Mouse (Mus musculus): ENCODE measurements around the gene Gm44503. TPM values are rescaled to one million over a fixed set of nuclear protein-coding genes. Genes with fewer than 3 reads are reported as not detected.
A peak's percentile ranks its signal among the peaks of the same experiment; 100 is the strongest.

Gm44503 gene
- polyA plus RNA-seq, 1 experiment from 2014 or later: not detected

DNA sequence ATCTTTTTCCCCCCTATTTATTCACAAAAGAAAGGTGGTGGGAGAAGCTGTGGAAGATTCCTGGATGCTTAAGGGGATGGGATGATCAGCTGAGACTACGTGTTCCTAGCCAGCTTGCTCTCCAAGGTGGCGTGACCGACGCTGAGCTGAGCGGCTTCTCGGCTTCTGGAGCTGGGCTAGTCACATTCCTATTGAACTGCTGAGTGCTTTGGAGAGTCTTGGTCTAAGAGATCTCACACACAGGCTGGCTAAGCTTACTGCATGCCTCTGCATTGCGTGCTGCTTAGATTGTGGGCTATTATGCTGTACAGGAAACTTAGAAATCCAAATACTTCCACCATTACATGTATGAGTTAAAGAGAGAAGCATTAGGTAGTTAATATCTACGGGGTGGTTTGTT is 45.4 kb downstream of the Gm44503 start:
- no peaks in the 10 kb centered on the region for H3K27me3 ChIP-seq (ENCODE audit: control insufficient read depth, insufficient read depth, low read length)
- H3K27ac ChIP-seq (replicated peaks): no peak overlapping the region
- ATAC-seq (ENCODE audit: low FRiP score, low TSS enrichment) (no peak), DNase-seq (ENCODE audit: low spot score) (no peak)
- no peak overlapping the region for H3K4me2 ChIP-seq (replicated peaks; ENCODE audit: low read depth)
- TF ChIP-seq EP300 (optimal IDR thresholded peaks at IDR 0.05) (no peak), CTCF (IDR thresholded peaks at IDR 0.05; ENCODE audit: low read depth) (no peak)
- WGBS: 83% methylated on average over 8 of the region's 8 CpGs
- no peak overlapping the region for H3K9ac ChIP-seq (ENCODE audit: low read length)
- H3K36me3 ChIP-seq (ENCODE audit: control insufficient read depth, insufficient read depth, low read length): no peaks in the 10 kb centered on the region
- H3K4me1 ChIP-seq (replicated peaks; ENCODE audit: control insufficient read depth, insufficient read depth): no peaks in the 10 kb centered on the region
- no peaks in the 10 kb centered on the region for H3K9me3 ChIP-seq (ENCODE audit: control insufficient read depth, low read length)
- H3K4me3 ChIP-seq (ENCODE audit: low read depth, low read length): no peak overlapping the region

DNA sequence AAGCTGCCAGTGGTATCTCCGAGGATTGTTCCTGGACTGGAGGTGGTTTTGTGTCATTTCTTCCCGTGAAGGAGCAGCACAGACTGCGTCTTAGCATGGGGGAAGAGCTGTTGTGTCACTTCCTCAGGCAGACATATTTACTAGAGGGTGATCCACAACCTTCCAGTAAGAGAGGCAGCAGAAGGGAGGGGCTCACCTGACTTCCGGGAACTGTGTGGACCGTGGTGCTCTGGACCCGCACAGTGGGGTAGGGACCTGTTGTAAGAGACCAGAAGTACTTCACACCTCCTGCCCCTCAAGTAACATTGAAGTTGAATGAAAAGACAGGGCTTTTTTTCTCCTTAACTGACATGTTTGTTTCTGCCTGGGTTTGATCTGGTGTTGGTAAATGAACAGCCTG is 46.5 kb downstream of the Gm44503 start:
- Histone ChIP-seq H3K27ac (replicated peaks) (no peak overlapping the region), H3K27me3 (ENCODE audit: control insufficient read depth, insufficient read depth, low read length) (no peaks in the 10 kb centered on the region), H3K9ac (ENCODE audit: low read length) (no peak overlapping the region), H3K9me3 (ENCODE audit: control insufficient read depth, low read length) (no peaks in the 10 kb centered on the region), H3K4me2 (replicated peaks; ENCODE audit: low read depth) (no peak overlapping the region), H3K4me3 (ENCODE audit: low read depth, low read length) (no peak overlapping the region), H3K4me1 (replicated peaks; ENCODE audit: control insufficient read depth, insufficient read depth) (no peaks in the 10 kb centered on the region), H3K36me3 (ENCODE audit: control insufficient read depth, insufficient read depth, low read length) (no peaks in the 10 kb centered on the region)
- ATAC-seq (ENCODE audit: low FRiP score, low TSS enrichment) (no peak), DNase-seq (ENCODE audit: low spot score) (no peak)
- 81% methylated on average over 6 of the region's 6 CpGs for WGBS
- TF ChIP-seq EP300 (optimal IDR thresholded peaks at IDR 0.05): no peak
- TF ChIP-seq CTCF (IDR thresholded peaks at IDR 0.05; ENCODE audit: low read depth): no peak

DNA sequence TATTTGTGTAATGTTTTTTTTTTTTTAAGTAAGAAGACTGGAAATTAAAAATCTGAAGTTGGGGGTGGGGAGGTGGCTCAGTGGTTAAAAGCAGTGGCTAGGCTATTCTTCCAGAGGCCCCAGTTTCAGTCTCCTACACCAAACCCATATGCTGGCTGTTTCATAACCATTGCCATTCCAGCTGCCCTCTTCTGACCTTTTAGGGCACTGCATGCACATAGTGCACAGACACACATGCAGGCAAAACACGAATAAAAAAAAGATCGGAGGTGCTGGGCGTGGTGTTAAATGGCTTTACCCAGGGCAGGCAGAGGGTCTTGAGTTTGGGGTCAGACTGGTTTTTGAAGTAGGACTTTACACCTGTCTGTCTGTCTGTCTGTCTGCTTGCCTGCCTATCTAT is 47.5 kb downstream of the Gm44503 start:
- DNase-seq (ENCODE audit: low spot score) (no peak), ATAC-seq (ENCODE audit: low FRiP score, low TSS enrichment) (no peak)
- no peak overlapping the region for H3K4me3 ChIP-seq (ENCODE audit: low read depth, low read length)
- H3K9me3 ChIP-seq (ENCODE audit: control insufficient read depth, low read length): no peaks in the 10 kb centered on the region
- TF ChIP-seq CTCF (IDR thresholded peaks at IDR 0.05; ENCODE audit: low read depth) (peak; percentile 37), EP300 (optimal IDR thresholded peaks at IDR 0.05) (no peak)
- 0 out of 2 replicates have a peak, but pooled peaks cover 3% of the 10 kb centered on the region for H3K36me3 ChIP-seq (ENCODE audit: control insufficient read depth, insufficient read depth, low read length)
- 96% methylated on average over 3 of the region's 3 CpGs for WGBS
- no peak overlapping the region for H3K9ac ChIP-seq (ENCODE audit: low read length)
- no peaks in the 10 kb centered on the region for H3K27me3 ChIP-seq (ENCODE audit: control insufficient read depth, insufficient read depth, low read length)
- no peak overlapping the region for H3K27ac ChIP-seq (replicated peaks)
- no peak overlapping the region for H3K4me2 ChIP-seq (replicated peaks; ENCODE audit: low read depth)
- H3K4me1 ChIP-seq (replicated peaks; ENCODE audit: control insufficient read depth, insufficient read depth): no peaks in the 10 kb centered on the region

DNA sequence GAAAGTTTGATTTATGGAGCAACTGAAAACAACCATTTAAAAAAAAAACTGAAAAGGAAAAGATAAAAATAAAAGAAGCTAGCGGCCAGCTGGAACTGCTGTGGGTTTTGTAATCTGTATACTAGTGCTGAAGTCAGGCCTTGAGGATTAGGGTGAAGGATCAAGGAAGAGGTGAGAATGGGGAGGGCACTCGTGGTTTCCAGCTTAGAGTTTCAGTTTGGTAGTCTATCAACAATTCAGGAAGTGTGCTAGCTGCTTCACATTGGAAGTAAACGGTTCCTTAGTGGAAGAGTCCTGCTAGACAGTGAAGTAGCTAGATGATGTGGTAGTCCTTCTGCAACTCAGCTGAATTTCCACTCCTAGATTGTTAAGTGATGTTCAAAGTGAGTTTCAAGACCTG is 49.7 kb downstream of the Gm44503 start:
- H3K9ac ChIP-seq (ENCODE audit: low read length): no peak overlapping the region
- DNase-seq (ENCODE audit: low spot score) (no peak), ATAC-seq (ENCODE audit: low FRiP score, low TSS enrichment) (no peak)
- WGBS: 55% methylated on average over 3 of the region's 3 CpGs
- H3K27ac ChIP-seq (replicated peaks): no peak overlapping the region
- no peak overlapping the region for H3K4me2 ChIP-seq (replicated peaks; ENCODE audit: low read depth)
- no peaks in the 10 kb centered on the region for H3K27me3 ChIP-seq (ENCODE audit: control insufficient read depth, insufficient read depth, low read length)
- no peaks in the 10 kb centered on the region for H3K4me1 ChIP-seq (replicated peaks; ENCODE audit: control insufficient read depth, insufficient read depth)
- no peak overlapping the region for H3K4me3 ChIP-seq (ENCODE audit: low read depth, low read length)
- no peaks in the 10 kb centered on the region for H3K9me3 ChIP-seq (ENCODE audit: control insufficient read depth, low read length)
- peaks cover 5% of the 10 kb centered on the region for H3K36me3 ChIP-seq (ENCODE audit: control insufficient read depth, insufficient read depth, low read length)
- TF ChIP-seq EP300 (optimal IDR thresholded peaks at IDR 0.05): no peak
- TF ChIP-seq CTCF (IDR thresholded peaks at IDR 0.05; ENCODE audit: low read depth): no peak

DNA sequence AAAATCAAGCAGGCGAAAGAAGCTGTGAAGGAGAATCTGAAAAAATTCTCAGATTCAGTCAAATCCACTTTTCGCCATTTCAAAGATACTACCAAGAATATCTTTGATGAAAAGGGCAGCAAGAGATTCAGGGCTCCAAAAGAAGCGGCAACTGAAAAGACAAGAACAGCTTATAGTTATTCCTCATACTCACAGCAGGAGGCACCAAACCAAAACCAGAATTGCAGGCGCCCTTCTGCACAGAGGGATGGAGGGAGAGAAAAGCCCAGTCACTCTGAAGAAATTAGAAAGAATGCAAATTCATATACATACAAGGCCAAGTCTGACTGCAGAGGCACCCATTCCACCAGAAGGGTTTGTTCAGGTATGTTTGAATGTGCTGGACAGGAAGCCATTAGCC is 54.0 kb downstream of the Gm44503 start:
- H3K27me3 ChIP-seq (ENCODE audit: control insufficient read depth, insufficient read depth, low read length): no peaks in the 10 kb centered on the region

DNA sequence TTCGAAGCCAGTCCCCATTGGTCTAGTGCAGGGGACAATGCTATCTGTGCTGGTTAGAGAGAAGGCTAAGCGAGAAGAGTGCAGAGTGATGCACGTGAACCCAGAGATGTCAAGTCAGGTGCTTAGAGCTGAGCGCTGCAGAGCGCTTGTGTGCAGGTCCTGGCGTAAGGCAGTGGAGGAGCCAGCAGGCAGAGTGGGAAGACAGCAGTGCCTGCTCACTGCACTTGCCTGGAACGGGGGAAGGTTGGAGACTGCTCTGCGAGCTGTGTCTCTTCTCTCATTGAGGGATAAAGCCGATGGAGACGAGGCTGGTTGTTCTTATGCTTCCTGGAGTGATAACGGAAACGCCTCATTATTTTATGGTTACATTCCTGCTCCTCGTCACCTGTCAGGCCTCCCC is 56.1 kb downstream of the Gm44503 start:
- Histone ChIP-seq H3K9ac (ENCODE audit: low read length) (no peak overlapping the region), H3K36me3 (ENCODE audit: control insufficient read depth, insufficient read depth, low read length) (peaks cover 18% of the 10 kb centered on the region), H3K4me2 (replicated peaks; ENCODE audit: low read depth) (no peak overlapping the region), H3K4me3 (ENCODE audit: low read depth, low read length) (no peak overlapping the region), H3K27me3 (ENCODE audit: control insufficient read depth, insufficient read depth, low read length) (no peaks in the 10 kb centered on the region), H3K9me3 (ENCODE audit: control insufficient read depth, low read length) (no peaks in the 10 kb centered on the region), H3K27ac (replicated peaks) (no peak overlapping the region), H3K4me1 (replicated peaks; ENCODE audit: control insufficient read depth, insufficient read depth) (no peaks in the 10 kb centered on the region)
- DNase-seq (ENCODE audit: low spot score) (no peak), ATAC-seq (ENCODE audit: low FRiP score, low TSS enrichment) (no peak)
- WGBS: 80% methylated on average over 13 of the region's 13 CpGs
- no peak for TF ChIP-seq CTCF (IDR thresholded peaks at IDR 0.05; ENCODE audit: low read depth)
- no peak for TF ChIP-seq EP300 (optimal IDR thresholded peaks at IDR 0.05)

More for the DNA sequence above, 54.0 kb downstream of the Gm44503 start:
- ATAC-seq (ENCODE audit: low FRiP score, low TSS enrichment): no peak
- H3K4me2 ChIP-seq (replicated peaks; ENCODE audit: low read depth): no peak overlapping the region
- H3K36me3 ChIP-seq (ENCODE audit: control insufficient read depth, insufficient read depth, low read length): peaks cover 17% of the 10 kb centered on the region
- H3K27ac ChIP-seq (replicated peaks): no peak overlapping the region
- no peak for DNase-seq (ENCODE audit: low spot score)
- no peaks in the 10 kb centered on the region for H3K9me3 ChIP-seq (ENCODE audit: control insufficient read depth, low read length)
- WGBS: 89% methylated on average over 4 of the region's 4 CpGs
- no peak overlapping the region for H3K4me3 ChIP-seq (ENCODE audit: low read depth, low read length)
- no peaks in the 10 kb centered on the region for H3K4me1 ChIP-seq (replicated peaks; ENCODE audit: control insufficient read depth, insufficient read depth)
- no peak for TF ChIP-seq EP300 (optimal IDR thresholded peaks at IDR 0.05)
- peak; percentile 49 for TF ChIP-seq CTCF (IDR thresholded peaks at IDR 0.05; ENCODE audit: low read depth)
- no peak overlapping the region for H3K9ac ChIP-seq (ENCODE audit: low read length)
